Mouse (Mus musculus) CD8-positive naive resting alpha-beta T cell, adult 2 months (primary cell): ENCODE data around the gene Card11.

Experiments
- DNase-seq, 2 experiments: peaks; one replicate each; pipeline ENCODE4 v3.0.0; 2022; ENCODE audit warnings: low read depth in 2 of 2, low spot score in 2 of 2

Gene Card11

DNA sequence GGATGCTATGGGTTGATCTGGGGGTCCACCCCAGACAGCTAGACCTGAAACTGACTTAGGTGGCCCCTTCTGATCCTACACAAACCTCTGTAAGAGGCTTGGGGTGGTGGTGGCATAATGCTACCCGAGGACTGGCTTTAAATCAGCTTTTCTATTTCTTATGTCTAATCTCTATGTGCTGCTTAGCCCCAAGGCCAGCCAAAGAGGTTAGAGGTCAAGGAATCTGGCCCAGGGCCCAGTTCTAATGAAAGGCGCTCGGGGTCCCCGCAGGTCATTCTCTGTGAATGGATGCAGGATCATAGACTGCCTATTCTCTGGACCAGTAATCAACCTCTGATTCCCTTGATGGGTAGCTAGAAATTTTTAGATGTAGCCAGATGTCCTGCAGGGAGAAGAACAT lies 145.7 kb downstream of the Card11 start:
- no peak for DNase-seq

DNA sequence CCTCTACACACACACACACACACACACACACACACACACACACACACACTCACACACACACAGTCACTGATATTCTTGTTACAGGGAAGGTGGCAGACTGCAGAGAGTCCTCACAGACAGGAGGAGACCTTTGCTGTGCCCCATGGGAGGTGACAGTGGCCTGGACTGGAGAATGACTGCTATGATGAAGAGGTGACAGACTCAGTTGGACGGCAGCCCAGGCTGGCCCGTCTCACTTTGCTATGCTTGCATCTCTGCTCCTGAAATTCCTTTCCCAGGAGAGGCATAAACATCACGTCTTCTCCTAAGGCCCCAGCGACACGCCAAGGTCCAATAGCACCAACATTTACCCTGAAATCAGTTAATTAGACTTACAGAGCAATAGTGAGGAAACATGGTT lies 146.7 kb downstream of the Card11 start:
- DNase-seq = no peak

DNA sequence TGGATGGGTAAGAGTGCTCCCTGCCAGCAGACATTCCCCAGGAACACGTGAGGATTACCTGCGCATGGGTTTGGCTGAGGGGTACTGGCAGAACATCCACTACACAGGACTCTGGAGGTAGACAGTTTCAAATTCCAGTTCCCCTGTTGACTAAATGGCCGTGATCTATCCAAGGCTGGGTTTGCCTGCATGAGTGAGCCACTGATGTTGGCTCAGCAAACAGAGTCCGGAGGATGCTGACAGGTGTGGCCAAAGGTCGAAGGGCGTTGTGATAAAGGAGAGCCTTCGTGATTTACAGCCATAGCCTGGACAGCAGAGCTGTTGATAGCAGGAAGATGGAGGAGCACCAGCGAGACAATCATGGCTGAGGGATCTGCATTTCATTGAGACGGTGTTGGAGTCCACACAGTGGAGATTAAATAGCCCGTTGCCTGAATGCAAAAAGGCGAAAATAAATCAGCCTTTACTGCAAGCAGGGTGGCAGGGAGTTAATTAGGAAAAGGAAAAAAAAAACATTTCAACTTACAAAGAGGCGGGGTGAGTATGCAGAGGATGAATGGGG lies 147.9 kb downstream of the Card11 start:
- DNase-seq = no peak

DNA sequence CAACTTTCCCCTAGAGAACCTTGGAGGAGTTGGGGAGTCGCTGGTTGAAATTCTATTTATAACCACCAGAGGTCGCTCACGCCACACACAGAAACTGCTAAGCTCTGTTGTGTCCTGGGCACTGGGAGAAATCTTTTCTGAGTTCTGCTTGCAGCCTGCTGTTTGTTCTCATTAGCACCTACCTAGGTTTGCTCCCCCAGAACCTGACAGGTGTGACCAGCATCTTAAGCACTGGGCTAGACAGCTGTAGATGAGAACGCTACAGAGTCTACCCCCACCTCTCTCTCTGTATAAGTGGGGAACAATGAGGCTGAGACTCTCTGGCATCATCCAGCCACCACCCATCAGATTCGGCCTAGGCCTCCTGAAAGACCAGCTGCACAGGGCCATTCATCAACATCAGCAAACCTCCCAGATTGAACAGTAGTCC lies 153.1 kb downstream of the Card11 start:
- peak; percentile 46 for DNase-seq

DNA sequence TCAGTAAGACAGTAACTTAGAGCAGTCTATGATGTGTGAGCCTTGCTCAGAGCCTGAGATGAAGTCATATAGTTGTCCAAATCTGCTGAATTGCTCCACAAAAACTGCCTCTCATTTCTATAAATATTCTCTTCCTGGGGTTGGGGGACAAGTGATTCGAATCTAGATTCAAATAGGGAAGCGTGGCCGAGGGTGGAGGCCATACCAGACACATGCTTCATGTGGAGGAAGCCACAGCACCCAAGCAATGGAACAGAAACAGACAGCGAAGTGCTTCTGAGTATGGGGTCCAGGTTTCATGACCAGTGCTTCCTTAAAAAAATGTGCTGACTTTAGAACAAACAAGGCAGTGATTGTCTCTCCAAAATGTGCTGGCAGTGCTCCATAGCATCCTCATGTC lies 158.4 kb downstream of the Card11 start:
- no peak for DNase-seq

DNA sequence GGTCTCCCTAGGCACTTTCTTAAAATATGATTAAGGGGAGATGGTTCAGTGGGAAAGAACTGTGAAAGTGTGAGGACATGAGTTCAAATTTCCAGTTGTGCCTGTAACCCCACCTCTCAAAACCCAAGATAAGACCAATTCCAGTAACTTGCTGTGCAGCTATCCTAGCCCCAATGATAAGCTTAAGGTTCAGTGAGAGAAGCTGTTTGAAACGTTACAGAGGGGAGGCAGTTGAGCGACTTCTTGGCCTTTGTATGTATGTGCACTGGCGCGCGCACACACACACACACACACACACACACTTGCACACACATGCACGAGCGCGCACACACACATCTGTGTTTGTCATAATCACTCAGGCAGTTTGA lies 169.3 kb downstream of the Card11 start:
- no peak for DNase-seq

DNA sequence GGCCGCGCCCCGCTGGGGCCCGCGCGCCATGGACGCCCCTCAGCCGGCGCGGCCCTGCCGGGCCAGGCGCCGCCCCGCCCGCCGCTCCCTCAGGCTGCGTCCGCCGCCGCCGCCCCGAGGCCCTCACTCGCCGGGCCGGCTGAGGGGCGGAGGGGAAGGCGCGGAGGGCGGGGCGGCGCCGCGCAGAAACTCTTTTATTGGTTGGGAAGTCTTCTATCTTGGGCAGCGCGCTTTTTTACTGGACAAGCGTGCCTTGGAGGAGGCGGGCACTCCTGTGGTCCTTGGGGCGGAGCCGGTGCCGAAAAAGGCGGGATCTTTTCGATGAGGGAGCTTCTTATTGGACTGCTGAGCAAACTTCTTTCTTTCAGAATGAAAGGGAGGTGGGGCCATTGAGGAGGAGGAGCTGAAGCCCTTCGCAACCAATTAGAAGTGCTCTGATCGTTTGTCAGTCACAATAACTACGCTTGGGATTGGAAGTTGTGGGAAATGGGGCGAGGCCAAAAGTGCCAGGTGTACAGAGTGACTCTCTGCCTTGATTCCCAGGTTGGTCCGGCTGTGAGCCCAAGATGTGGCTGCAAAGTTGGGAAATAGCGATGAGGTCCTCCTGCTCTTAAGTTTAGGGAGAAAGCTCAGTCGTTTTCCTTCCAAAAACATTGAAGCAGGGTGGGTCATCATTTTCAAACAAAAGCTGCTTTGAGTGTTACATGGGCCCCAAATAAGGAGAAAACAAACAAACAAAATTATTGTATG lies 169.9 kb downstream of the Card11 start, which contains the start of gene Gna12:
TSS of gene Gna12 (minus strand) at position 118 of the 750 bp plus-strand sequence.
- DNase-seq = peak; percentile 95 to 98

DNA sequence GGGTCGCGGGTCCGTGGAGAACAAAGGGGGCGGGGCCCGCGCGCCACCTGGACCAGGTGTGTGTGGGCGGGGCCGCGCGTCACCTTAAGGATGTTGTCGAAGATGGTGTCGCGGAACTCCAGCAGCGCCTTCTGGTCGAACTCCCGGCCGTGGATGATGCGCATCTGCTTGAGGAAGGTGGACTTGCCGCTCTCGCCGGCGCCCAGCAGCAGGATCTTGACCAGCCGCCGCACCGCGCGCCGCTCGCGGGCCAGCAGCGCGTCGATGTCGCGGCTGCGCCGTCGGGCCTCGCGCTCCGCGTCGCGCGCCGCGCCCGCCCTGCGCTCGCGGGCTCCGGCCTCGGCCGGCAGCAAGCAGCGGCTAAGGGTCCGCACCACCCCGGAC lies 170.5 kb downstream of the Card11 start:
- DNase-seq = peak; percentile 23 to 34

DNA sequence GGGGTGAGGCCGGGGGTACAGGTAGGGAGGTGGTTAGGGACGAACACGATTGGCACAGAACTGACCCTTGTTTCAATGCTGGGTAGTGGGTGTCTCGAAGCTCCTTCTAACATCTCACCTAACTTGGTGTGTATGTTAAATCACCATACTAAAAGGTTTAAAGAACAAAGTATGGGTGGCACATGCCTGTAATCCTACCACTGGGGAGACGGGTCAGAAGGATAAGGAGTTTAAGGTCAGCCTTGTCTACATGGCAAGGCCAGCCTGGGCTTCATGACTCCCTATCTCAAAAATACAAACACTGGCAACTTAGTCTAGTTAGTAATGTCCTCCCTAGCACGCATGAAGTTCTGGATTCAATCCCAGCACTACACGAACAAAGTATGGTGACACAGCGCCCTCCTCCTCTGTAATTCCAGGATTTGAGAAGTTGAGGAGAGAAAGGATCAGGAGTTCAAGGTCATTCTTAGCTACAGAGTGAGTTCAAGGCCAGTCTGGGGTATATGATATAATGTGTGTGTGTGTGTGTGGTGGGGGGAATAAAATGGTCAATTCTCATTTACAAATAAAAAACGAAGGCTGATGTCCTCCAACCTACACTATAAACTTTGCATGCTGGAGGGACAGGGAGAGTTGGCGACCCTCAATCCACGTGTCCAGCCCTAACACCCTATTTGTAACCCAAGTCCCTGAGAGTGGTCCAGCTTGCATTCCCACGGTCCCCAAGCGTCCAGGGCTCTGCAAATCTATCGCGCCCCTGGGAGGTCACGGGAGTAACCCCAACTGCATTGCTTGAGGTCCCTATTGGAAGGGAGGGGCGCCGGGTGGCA lies 171.1 kb downstream of the Card11 start:
- no peak for DNase-seq

DNA sequence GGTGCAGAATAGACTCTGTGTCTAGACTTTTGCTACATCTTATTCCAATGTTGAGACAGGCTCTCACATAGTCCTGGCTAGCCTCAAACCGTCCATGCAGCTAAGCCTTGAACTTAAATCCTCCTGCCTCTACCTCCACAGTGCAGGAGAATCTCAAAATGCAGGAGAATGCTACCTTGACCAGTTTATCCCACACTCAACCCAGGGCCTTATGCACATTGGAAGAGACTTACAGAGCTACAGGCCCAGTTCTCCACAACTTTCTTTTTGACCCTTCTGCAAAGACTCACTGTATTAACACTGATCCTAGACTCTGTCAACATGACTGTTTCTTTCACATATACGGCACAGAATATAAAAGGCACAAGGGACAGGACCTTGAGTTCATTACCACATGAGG lies 172.0 kb downstream of the Card11 start:
- DNase-seq = no peak

DNA sequence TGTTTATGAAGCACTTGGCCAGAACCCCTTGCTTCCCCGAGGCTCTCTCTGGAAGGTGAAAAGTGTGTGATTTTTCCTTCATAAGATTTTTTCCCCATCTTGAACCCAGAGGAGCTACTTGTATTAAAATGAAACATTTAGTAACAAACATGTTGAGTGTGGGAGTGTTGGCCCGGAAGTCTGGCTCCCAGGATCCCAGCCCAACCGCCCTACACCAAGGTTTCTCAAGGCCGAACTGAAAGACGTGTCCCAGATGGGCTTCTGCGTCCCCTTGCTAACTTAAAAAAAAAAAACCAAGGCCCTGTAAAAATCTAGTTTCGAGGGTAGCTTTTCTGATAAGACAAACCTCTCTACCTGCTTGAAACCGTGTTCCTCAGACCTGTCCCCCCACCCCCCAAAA lies 172.5 kb downstream of the Card11 start:
- no peak for DNase-seq

DNA sequence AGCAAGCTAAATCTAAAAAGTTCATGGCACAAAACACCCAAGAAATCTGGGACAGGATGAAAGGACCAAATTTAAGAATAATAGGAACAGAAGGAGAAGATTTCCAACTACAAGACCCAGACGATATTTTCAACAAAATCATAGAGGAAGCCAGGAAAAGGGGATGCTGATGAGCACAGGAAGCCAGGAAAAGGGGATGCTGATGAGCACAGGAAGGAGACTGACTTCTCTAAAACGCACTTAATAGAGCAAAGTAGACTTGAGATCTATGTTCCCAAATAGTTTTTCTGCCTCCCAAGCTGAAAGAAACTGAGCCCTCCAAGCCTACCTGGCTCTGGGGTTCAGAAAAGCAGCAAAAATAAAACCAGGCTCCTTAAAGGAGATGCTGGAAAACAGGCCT lies 173.0 kb downstream of the Card11 start:
- DNase-seq = no peak

DNA sequence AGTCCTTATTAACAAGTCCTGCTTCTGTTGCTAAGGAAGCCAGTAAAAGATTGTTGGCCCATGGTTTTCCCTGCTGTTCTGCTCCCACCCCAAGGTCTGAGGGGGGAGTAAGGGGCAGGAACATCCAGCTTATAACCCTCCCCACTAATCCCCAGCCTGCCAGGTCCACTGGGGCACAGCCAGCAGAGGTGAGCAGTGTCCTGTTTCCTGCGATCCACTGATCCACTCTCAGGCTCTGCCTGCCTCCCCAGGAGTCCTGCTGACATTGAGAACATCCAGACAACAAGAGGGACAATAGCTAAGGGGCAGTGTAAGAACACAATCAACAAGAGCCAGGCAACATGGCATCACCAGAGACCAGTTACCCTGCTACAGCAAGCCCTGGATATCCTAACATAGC lies 173.6 kb downstream of the Card11 start:
- DNase-seq = no peak

DNA sequence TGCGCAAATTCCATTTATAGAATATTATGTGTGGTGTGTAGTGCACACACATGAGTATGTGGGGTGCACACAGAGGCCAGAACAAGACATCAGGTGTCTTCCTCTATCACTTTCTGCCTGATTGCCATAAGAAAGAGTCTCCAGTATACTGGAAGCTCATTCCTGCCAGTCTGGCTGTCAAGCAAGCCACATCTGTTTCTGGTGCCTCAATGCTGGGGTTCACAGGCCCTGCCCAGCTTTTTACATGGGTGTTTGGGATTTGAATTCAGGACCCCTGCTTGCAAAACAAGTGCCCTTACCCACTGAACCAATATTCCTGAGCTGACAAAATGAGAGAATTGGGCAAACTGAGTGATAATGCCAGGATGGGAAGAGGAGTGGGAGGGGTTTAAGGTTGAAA lies 174.3 kb downstream of the Card11 start:
- DNase-seq = no peak

DNA sequence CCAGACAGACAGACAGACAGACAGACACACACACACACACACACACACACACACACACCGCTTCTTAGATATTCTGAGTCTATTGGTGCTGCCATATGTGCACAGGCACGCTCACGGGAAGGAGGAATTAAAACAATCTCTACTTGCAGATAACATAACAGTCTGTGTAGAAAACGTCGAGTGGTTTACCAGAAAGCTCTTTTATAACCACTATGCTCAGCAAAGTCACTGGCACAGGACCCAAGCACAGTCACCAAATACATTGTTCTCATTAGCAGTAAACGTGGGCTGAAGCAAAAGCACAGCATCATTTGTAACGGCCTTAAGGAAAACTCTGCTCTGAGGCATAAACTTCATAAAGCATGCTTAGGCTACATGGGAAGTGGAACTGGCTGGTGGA lies 176.3 kb downstream of the Card11 start:
- no peak for DNase-seq

DNA sequence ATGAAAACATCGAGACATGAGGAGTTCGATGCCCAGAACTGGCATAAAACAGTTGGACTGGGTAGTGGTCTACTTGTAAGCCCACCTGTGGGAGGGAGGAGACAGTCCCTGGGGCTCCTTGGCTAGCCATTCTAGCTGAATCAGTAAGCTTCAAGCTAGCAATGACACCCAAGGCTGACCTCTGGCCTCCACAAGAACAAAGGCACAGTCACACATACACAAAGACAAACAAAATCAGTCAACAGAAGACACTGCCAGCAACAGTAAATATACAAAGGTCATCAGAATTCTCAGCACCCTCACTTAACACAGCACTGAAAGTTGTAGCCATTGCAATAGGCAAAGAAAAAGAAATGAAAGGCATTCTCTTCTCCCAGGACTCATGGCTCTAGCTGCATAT lies 177.0 kb downstream of the Card11 start:
- no peak for DNase-seq
